Mouse (Mus musculus): ENCODE data around the gene Cidec.

- TF ChIP-seq CTCF (IDR thresholded peaks at IDR 0.05; ENCODE audit: control insufficient read depth, insufficient read depth, insufficient read length): no peak
- no peak for TF ChIP-seq MAX (IDR thresholded peaks at IDR 0.05)
- no peak for TF ChIP-seq MYOD1 (IDR thresholded peaks at IDR 0.05; ENCODE audit: control insufficient read depth, insufficient read length, low read depth)
- TF ChIP-seq CEBPB (IDR thresholded peaks at IDR 0.05; ENCODE audit: low read depth): no peak
- TF ChIP-seq USF1 (IDR thresholded peaks at IDR 0.05; ENCODE audit: low read depth): no peak
- no peak for TF ChIP-seq MYOG (IDR thresholded peaks at IDR 0.05; ENCODE audit: control insufficient read depth, extremely low read depth, insufficient read length)
- TF ChIP-seq FOSL1 (IDR thresholded peaks at IDR 0.05; ENCODE audit: insufficient read depth, low read length, poor library complexity, severe bottlenecking): no peak
Observed at GRCm38 (mm10) chr6:113396270-113397030, 39.1 kb downstream of the Cidec start.
